Mouse (Mus musculus): ENCODE measurements around the gene Tmem230. TPM values are rescaled to one million over a fixed set of nuclear protein-coding genes. Genes with fewer than 3 reads are reported as not detected.
"Not testable (repeated sequence)": the region's sequence is repeated elsewhere in the genome, so short reads cannot be mapped to it uniquely, and the experiment has no call there.

The Tmem230 gene
- total and polyA plus RNA-seq, 3 experiments, result 27.7 to 38.2 (median 34.7) TPM

- TF ChIP-seq MEF2A (IDR thresholded peaks at IDR 0.05; ENCODE audit: borderline replicate concordance, low read depth, low read length) (no peak), RCOR1 (conservative IDR thresholded peaks at IDR 0.05; ENCODE audit: low read depth, low read length) (no peak)
- Histone ChIP-seq H3K4me1 (ENCODE audit: control insufficient read depth in 1 of 2, insufficient read depth in 2 of 2) (peaks cover 0 to 52% of the 10 kb centered on the region in 2 experiments; a peak in 2 of 4 replicates), H3K79me2 (replicated peaks; ENCODE audit: control insufficient read depth, extremely low read depth, insufficient read depth, poor library complexity, severe bottlenecking) (peaks cover 18% of the 10 kb centered on the region), H3K27me3 (replicated peaks) (no peaks in the 10 kb centered on the region), H3K4me3 (replicated peaks in 1 of 3; ENCODE audit: low read depth in 2 of 3, low read length in 2 of 3, poor library complexity in 1 of 3) (no peak overlapping the region), H3K9me3 (replicated peaks; ENCODE audit: low read length) (no peaks in the 10 kb centered on the region), H3K27ac (ENCODE audit: insufficient read depth, low read depth) (no peak overlapping the region), H3K9ac (ENCODE audit: insufficient read depth, low read depth) (no peak overlapping the region), H3K4me2 (ENCODE audit: insufficient read depth, low read depth, poor library complexity, severe bottlenecking) (no peak overlapping the region), H3K36me3 (replicated peaks in 1 of 2; ENCODE audit: control insufficient read depth in 1 of 2, insufficient read depth in 1 of 2, low read length in 1 of 2) (peaks cover 20 to 41% of the 10 kb centered on the region in 2 experiments)
- dilution Hi-C loops (cut with MboI; ENCODE audit: extremely low pct_ligation_motif_present, extremely low pct_unique_long_range_greater_than_20kb, low sequenced_read_pairs) (no loop called here), in situ Hi-C loops (cut with MboI; ENCODE audit: low pct_ligation_motif_present, low pct_unique_long_range_greater_than_20kb, low sequenced_read_pairs) (no loop called here)
- no peak for DNase-seq (ENCODE audit: extremely low read depth)
Measured at GRCm38 (mm10) chr2:132290808-132291207, 43.2 kb upstream of the Tmem230 start.

- H3K27me3 ChIP-seq (replicated peaks); H3K27ac ChIP-seq (ENCODE audit: insufficient read depth, low read depth); H3K4me2 ChIP-seq (ENCODE audit: insufficient read depth, low read depth, poor library complexity, severe bottlenecking); H3K4me3 ChIP-seq (replicated peaks in 1 of 3; ENCODE audit: low read depth in 2 of 3, low read length in 2 of 3, poor library complexity in 1 of 3); DNase-seq (ENCODE audit: extremely low read depth); H3K9me3 ChIP-seq (replicated peaks; ENCODE audit: low read length); H3K9ac ChIP-seq (ENCODE audit: insufficient read depth, low read depth); in situ Hi-C loops (cut with MboI; ENCODE audit: low pct_ligation_motif_present, low pct_unique_long_range_greater_than_20kb, low sequenced_read_pairs); dilution Hi-C loops (cut with MboI; ENCODE audit: extremely low pct_ligation_motif_present, extremely low pct_unique_long_range_greater_than_20kb, low sequenced_read_pairs): not testable (repeated sequence)
- H3K79me2 ChIP-seq (replicated peaks; ENCODE audit: control insufficient read depth, extremely low read depth, insufficient read depth, poor library complexity, severe bottlenecking), result peaks cover 18% of the 10 kb centered on the region
- peak; percentile 23; the same call in 1 of the 2 replicates for TF ChIP-seq POLR2A (IDR thresholded peaks at IDR 0.05; ENCODE audit: low read depth, low read length)
- H3K36me3 ChIP-seq (replicated peaks in 1 of 2; ENCODE audit: control insufficient read depth in 1 of 2, insufficient read depth in 1 of 2, low read length in 1 of 2), result peaks cover 7 to 40% of the 10 kb centered on the region in 2 experiments
- H3K4me1 ChIP-seq (ENCODE audit: control insufficient read depth in 1 of 2, insufficient read depth in 2 of 2), result peaks cover 0 to 59% of the 10 kb centered on the region in 2 experiments; a peak in 2 of 4 replicates
Measured at GRCm38 (mm10) chr2:132289213-132289612, 41.6 kb upstream of the Tmem230 start.

GRCm38 (mm10) chr2:132286376-132287076, 38.9 kb upstream of the Tmem230 start:
- in situ Hi-C loops (cut with MboI; ENCODE audit: low pct_ligation_motif_present, low pct_unique_long_range_greater_than_20kb, low sequenced_read_pairs), result no loop called here
- H3K4me1 ChIP-seq (ENCODE audit: control insufficient read depth in 1 of 2, insufficient read depth in 2 of 2), result peaks cover 12 to 60% of the 10 kb centered on the region in 2 experiments
- TF ChIP-seq EP300 (IDR thresholded peaks at IDR 0.05; ENCODE audit: low read length) (no peak), SIN3A (IDR thresholded peaks at IDR 0.05; ENCODE audit: low read length) (no peak), UBTF (IDR thresholded peaks at IDR 0.05; ENCODE audit: low read depth, low read length) (no peak), BHLHE40 (IDR thresholded peaks at IDR 0.05; ENCODE audit: low read depth, low read length) (peak; percentile 60; the same call in 1 of the 2 replicates), E2F4 (IDR thresholded peaks at IDR 0.05; ENCODE audit: insufficient replicate concordance, low read depth, low read length) (no peak), MAZ (IDR thresholded peaks at IDR 0.05; ENCODE audit: low read depth, low read length) (no peak), HCFC1 (IDR thresholded peaks at IDR 0.05; ENCODE audit: low read depth, low read length) (no peak), MAFK (IDR thresholded peaks at IDR 0.05; ENCODE audit: insufficient replicate concordance, low read length) (no peak), USF2 (conservative IDR thresholded peaks at IDR 0.05; ENCODE audit: low read depth, low read length) (peak; percentile 64), IRF4 (IDR thresholded peaks at IDR 0.05; ENCODE audit: low read depth, low read length) (no peak), TBP (conservative IDR thresholded peaks at IDR 0.05; ENCODE audit: low read depth, low read length) (no peak), PAX5 (IDR thresholded peaks at IDR 0.05; ENCODE audit: low read length) (no peak), RCOR1 (conservative IDR thresholded peaks at IDR 0.05; ENCODE audit: low read depth, low read length) (no peak)
- peaks cover 3% of the 10 kb centered on the region for H3K9me3 ChIP-seq (replicated peaks; ENCODE audit: low read length)
- no peak overlapping the region for H3K9ac ChIP-seq (ENCODE audit: insufficient read depth, low read depth)
- H3K4me3 ChIP-seq (replicated peaks in 1 of 3; ENCODE audit: low read depth in 2 of 3, low read length in 2 of 3, poor library complexity in 1 of 3), result no peak overlapping the region
- no peak overlapping the region for H3K27ac ChIP-seq (ENCODE audit: insufficient read depth, low read depth)
- DNase-seq (ENCODE audit: extremely low read depth), result no peak
- peaks cover 14% of the 10 kb centered on the region for H3K79me2 ChIP-seq (replicated peaks; ENCODE audit: control insufficient read depth, extremely low read depth, insufficient read depth, poor library complexity, severe bottlenecking)
- dilution Hi-C loops (cut with MboI; ENCODE audit: extremely low pct_ligation_motif_present, extremely low pct_unique_long_range_greater_than_20kb, low sequenced_read_pairs), result no loop called here
- no peak overlapping the region for H3K4me2 ChIP-seq (ENCODE audit: insufficient read depth, low read depth, poor library complexity, severe bottlenecking)
- peaks cover 0 to 31% of the 10 kb centered on the region in 2 experiments for H3K36me3 ChIP-seq (replicated peaks in 1 of 2; ENCODE audit: control insufficient read depth in 1 of 2, insufficient read depth in 1 of 2, low read length in 1 of 2)
- H3K27me3 ChIP-seq (replicated peaks), result no peaks in the 10 kb centered on the region

GRCm38 (mm10) chr2:132285722-132286121, 38.1 kb upstream of the Tmem230 start:
- H3K4me3 ChIP-seq (replicated peaks in 1 of 3; ENCODE audit: low read depth in 2 of 3, low read length in 2 of 3, poor library complexity in 1 of 3); H3K9me3 ChIP-seq (replicated peaks; ENCODE audit: low read length); H3K9ac ChIP-seq (ENCODE audit: insufficient read depth, low read depth); in situ Hi-C loops (cut with MboI; ENCODE audit: low pct_ligation_motif_present, low pct_unique_long_range_greater_than_20kb, low sequenced_read_pairs); H3K27ac ChIP-seq (ENCODE audit: insufficient read depth, low read depth); dilution Hi-C loops (cut with MboI; ENCODE audit: extremely low pct_ligation_motif_present, extremely low pct_unique_long_range_greater_than_20kb, low sequenced_read_pairs); H3K27me3 ChIP-seq (replicated peaks); H3K4me2 ChIP-seq (ENCODE audit: insufficient read depth, low read depth, poor library complexity, severe bottlenecking); DNase-seq (ENCODE audit: extremely low read depth): not testable (repeated sequence)
- Histone ChIP-seq H3K36me3 (replicated peaks in 1 of 2; ENCODE audit: control insufficient read depth in 1 of 2, insufficient read depth in 1 of 2, low read length in 1 of 2) (peaks cover 0 to 23% of the 10 kb centered on the region in 2 experiments), H3K4me1 (ENCODE audit: control insufficient read depth in 1 of 2, insufficient read depth in 2 of 2) (peaks cover 18 to 59% of the 10 kb centered on the region in 2 experiments), H3K79me2 (replicated peaks; ENCODE audit: control insufficient read depth, extremely low read depth, insufficient read depth, poor library complexity, severe bottlenecking) (peaks cover 14% of the 10 kb centered on the region)

All from CH12.LX (cell line).